Mouse (Mus musculus): ENCODE measurements around the gene Ogdhl. TPM values are rescaled to one million over a fixed set of nuclear protein-coding genes. Genes with fewer than 3 reads are reported as not detected.
"Not testable (repeated sequence)": the region's sequence is repeated elsewhere in the genome, so short reads cannot be mapped to it uniquely, and the experiment has no call there.

Gene Ogdhl
- 10 to 100 TPM; 75.7 to 77.6 TPM for total RNA-seq (2021)
- long read RNA-seq, experiment 1, transcript Ogdhl-203 (24 exons, 3,723 nt), result major isoform, 70 of 106 reads
- long read RNA-seq, experiment 1, partial matches to known transcripts, result 22 of 106 reads
- long read RNA-seq, experiment 1, other reads (novel, unspliced or antisense), result 14 of 106 reads
- long read RNA-seq, experiment 2, transcript Ogdhl-203 (24 exons, 3,723 nt), result major isoform, 47 of 80 reads
- long read RNA-seq, experiment 2, partial matches to known transcripts, result 18 of 80 reads
- long read RNA-seq, experiment 2, other reads (novel, unspliced or antisense), result 15 of 80 reads

GRCm38 (mm10) chr14:32321732-32322685 is at the start of gene Ogdhl:
Gene Ogdhl, plus strand, starts transcription at chr14:32322019.
- intact Hi-C loops (cut with DNase I), result no loop called here
- DNase-seq (ENCODE audit: low spot score in 2 of 2), result peak; percentile 69 to 83

DNA sequence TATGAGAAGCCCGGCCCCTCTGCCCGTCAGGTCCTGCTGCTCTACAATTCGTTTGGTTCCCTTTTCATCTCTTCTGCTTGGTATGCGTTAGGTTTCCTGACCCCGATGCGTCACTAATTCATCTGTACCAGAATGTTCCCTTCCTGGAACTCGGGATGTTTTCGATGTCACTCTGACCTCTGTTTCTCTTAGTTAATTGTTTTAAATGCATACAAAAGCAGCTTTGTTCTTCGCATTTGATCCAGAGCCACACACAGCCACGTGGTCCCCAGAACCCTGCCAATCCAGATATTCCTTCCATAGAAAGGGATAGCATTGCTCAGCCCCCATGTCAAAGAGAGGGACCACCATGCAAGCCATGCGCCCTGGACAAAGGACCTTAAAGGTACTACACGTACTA is 20.2 kb upstream of the Ogdhl start:
- DNase-seq (ENCODE audit: low spot score in 2 of 2), result peak; percentile 38 to 60

GRCm38 (mm10) chr14:32302423-32302822 is 19.4 kb upstream of the Ogdhl start:
- intact Hi-C loops (cut with DNase I), result no loop called here
- no peak for DNase-seq (ENCODE audit: low spot score in 2 of 2)

More for the DNA sequence above, 20.2 kb upstream of the Ogdhl start:
- intact Hi-C loops (cut with DNase I), result no loop called here

DNA sequence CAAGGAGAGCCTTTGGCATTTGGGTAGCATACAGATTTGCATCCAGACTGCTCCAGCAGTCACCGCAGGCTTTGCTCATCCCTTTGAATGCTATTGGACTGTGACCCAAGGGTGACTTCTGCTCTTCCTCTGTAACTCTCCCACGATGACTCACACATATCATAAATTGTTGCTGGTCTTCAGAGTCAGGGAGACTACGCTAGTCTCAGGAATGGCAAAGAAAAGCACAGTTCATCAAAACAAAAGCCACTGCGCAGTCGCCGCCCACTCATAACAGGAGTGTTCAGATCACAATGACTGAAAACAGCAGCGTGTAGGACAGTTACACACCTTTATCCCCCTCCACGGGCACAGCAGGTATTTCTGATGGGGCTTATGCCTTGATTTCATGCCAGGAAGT is 16.9 kb upstream of the Ogdhl start:
- intact Hi-C loops (cut with DNase I), result no loop called here
- DNase-seq (ENCODE audit: low spot score in 2 of 2), result no peak

- intact Hi-C loops (cut with DNase I), result no loop called here
- peak; percentile 59 to 67 for DNase-seq (ENCODE audit: low spot score in 2 of 2)
Measured at GRCm38 (mm10) chr14:32309876-32310275, 11.9 kb upstream of the Ogdhl start.

DNA sequence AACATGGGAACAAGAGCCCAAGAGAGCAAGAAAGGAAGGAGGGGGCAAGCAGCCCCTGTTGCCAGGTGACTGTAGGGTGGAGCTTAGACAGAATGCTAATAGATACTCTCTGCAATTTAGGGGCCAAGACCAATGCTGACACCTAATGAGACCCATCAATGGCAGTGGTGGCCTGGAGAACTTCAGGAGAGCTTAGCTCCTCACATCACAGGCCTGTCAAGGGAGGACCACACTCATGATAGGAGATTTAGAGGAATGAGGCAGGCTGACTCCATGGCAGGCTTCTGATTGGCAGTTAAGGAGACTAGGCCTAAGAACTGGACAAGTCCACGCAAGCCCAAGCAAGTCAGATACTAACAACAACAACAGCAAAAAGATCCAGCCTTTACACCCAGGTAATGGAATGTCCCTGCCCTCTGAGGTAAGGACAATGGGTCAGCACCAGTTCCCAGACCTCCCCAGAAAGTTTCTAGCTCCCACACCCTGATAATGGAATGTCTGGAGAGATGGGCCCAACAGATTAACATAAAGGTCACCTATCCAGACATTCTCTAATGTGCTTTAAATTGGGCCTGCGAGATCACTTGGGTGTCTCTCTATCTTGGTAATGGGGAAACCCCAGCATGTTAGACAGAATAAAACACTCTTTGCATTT is 10.3 kb upstream of the Ogdhl start:
- intact Hi-C loops (cut with DNase I), result no loop called here
- no peak for DNase-seq (ENCODE audit: low spot score in 2 of 2)

DNA sequence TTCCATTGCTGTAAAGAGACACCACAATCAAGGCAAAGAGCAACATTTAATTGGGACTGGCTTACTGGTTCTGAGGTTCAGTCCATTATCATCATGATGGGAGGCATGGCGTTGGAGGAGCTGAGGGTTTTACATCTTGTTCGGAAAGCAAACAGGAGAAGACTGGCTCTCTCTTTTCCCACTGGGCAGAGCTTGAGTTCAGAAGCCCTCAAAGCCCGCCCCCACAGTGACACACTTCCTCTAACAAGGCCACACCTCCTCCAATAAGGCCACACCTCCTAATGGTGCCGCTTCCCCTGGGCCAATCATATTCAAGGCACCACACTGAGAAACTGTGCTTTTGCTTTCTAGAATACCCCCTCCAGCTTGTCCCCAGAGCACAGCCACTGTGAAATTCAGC is 4.0 kb upstream of the Ogdhl start:
- intact Hi-C loops (cut with DNase I), result no loop called here

GRCm38 (mm10) chr14:32323221-32323620 is 1.4 kb downstream of the Ogdhl start:
- intact Hi-C loops (cut with DNase I), result no loop called here
- peak; percentile 26 to 41 for DNase-seq (ENCODE audit: low spot score in 2 of 2)

More for the DNA sequence above, 4.0 kb upstream of the Ogdhl start:
- no peak for DNase-seq (ENCODE audit: low spot score in 2 of 2)

DNA sequence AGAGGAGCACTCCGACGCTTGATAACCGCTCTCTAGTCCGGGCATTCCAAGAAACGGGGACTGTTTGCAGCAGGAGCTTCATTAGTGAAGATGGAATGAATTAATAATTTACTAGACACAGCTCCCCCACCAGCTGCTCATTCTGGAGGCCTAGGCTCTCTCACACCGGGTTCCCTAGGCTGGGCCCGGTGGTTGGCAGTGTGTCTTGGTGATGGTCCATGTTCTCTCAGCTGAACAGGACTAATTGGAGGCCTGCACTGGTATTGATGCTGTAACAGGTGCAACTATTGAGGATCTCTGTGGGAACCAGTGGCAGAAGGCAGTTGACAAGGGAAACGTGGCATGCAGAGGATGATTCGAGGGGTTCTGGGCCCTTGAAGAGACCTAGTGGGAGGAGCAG is 5.5 kb downstream of the Ogdhl start:
- no peak for DNase-seq (ENCODE audit: low spot score in 2 of 2)
- intact Hi-C loops (cut with DNase I), result no loop called here

- intact Hi-C loops (cut with DNase I), result no loop called here
- DNase-seq (ENCODE audit: low spot score in 2 of 2), result no peak
Measured at GRCm38 (mm10) chr14:32332515-32333445, 11.0 kb downstream of the Ogdhl start.

DNA sequence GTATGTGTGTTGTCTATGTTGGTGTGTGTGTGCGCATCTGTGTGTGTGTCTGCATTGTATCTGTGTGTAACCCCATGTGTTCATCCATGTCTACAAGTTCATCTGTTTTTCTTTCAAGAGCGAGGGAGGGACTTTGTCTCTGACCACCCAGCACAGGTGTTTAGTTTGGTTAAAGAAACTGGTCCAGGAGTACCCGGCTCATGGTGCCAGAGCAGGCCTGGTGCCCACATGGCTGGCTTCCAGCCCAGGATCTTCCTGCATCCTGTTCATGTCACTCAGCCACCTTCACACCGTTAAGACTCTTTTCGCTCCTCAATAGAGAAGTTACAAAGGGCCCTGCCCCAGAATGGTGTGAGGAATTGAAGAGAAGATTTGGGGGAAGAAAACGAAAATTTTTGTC is 14.2 kb downstream of the Ogdhl start:
- DNase-seq (ENCODE audit: low spot score in 2 of 2), result no peak
- intact Hi-C loops (cut with DNase I), result no loop called here

- intact Hi-C loops (cut with DNase I), result no loop called here
- DNase-seq (ENCODE audit: low spot score in 2 of 2), result no peak
Measured at GRCm38 (mm10) chr14:32336547-32336946, 14.7 kb downstream of the Ogdhl start.

- DNase-seq (ENCODE audit: low spot score in 2 of 2), result no peak
- intact Hi-C loops (cut with DNase I), result no loop called here
Measured at GRCm38 (mm10) chr14:32341823-32342222, 20.0 kb downstream of the Ogdhl start.

GRCm38 (mm10) chr14:32344176-32344575 is 22.4 kb downstream of the Ogdhl start:
- intact Hi-C loops (cut with DNase I), result no loop called here

GRCm38 (mm10) chr14:32344694-32345093 is 22.9 kb downstream of the Ogdhl start:
- intact Hi-C loops (cut with DNase I), result no loop called here
- DNase-seq (ENCODE audit: low spot score in 2 of 2), result no peak

More at GRCm38 (mm10) chr14:32344176-32344575, 22.4 kb downstream of the Ogdhl start:
- no peak for DNase-seq (ENCODE audit: low spot score in 2 of 2)

GRCm38 (mm10) chr14:32347307-32347706 is 25.5 kb downstream of the Ogdhl start:
- DNase-seq (ENCODE audit: low spot score in 2 of 2), result no peak
- intact Hi-C loops (cut with DNase I), result no loop called here

GRCm38 (mm10) chr14:32351181-32351920 is 29.5 kb downstream of the Ogdhl start:
- DNase-seq (ENCODE audit: low spot score in 2 of 2); intact Hi-C loops (cut with DNase I): not testable (repeated sequence)

- intact Hi-C loops (cut with DNase I), result no loop called here
- no peak for DNase-seq (ENCODE audit: low spot score in 2 of 2)
Measured at GRCm38 (mm10) chr14:32364359-32364758, 42.5 kb downstream of the Ogdhl start.

All from left cerebral cortex, postnatal 14 days (tissue).